Mouse (Mus musculus) lung, postnatal 0 days (tissue): Measurements from ENCODE around the gene Haao.

Source experiments
- CTCF ChIP-seq: IDR thresholded peaks from 2 replicates; pipeline ENCODE4 v1.5.1; 2016; ENCODE audit warnings: antibody characterized with exemption, mild to moderate bottlenecking
- EP300 ChIP-seq: IDR thresholded peaks from 2 replicates; pipeline ENCODE4 v1.6.1; 2016; ENCODE audit warnings: antibody characterized with exemption, mild to moderate bottlenecking, control low read depth

DNA sequence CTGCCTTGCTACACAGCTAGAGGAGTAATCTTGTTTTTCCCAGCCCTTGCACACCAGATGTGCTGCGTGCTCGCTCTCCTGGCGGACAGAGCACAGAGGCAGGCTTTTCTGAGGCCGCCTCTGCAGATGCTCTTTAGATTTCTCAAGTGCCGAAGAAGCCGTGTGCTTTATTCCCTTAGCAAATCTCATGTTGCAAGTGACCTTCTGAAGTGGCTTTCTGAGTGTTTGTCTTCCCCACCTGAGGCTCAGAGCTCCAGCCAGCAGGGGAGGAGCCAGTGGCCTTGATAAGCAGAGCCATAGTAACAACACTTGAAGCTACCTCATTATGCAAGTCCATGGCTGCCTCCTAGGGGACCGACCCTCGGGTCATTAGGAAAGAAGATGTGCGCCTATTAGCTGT, 43.8 kb downstream of the Haao start:
- TF ChIP-seq CTCF (peak; percentile 30), EP300 (peak; percentile 89)
